Mouse (Mus musculus): ENCODE measurements at regions not wholly inside any gene's neighbourhood (a gene's known extent, or its start where the extent isn't known, plus 50 kb on each side); places are given as distances from the start of the nearest gene placed in this dataset.

DNA sequence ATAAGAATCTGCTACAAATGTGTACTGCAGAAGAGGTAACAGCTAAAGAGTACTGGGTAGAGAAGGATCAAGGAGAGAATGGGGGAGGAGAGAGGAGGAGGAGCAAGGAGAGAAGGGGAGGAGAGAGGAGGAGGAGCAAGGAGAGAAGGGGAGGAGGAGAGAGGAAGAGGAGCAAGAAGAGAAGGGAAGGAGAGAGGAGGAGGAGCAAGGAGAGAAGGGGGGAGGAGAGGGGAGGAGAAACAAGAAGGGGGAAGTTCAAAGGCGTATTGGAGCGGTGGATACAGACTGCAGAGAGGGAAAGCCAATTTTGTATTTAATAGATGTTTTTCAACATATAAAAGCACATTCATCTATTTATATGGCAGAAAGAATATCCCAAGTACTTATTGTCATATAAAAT, 407.6 kb downstream of the Rnd3 start:
- no peak overlapping the region for H3K4me3 ChIP-seq (ENCODE audit: low read depth, low read length)
- H3K27me3 ChIP-seq (ENCODE audit: control insufficient read depth, insufficient read depth, low read length), result no peaks in the 10 kb centered on the region
- H3K4me2 ChIP-seq (ENCODE audit: low read depth, low read length), result no peak overlapping the region
- 91% methylated on average over 2 of the region's 2 CpGs for WGBS
- H3K27ac ChIP-seq (ENCODE audit: low read depth, low read length), result no peak overlapping the region
- H3K36me3 ChIP-seq (ENCODE audit: control insufficient read depth, insufficient read depth, low read length), result no peaks in the 10 kb centered on the region
- no peak for ATAC-seq (ENCODE audit: low read depth)
- H3K4me1 ChIP-seq (ENCODE audit: control insufficient read depth, insufficient read depth, low read length), result peaks cover 11% of the 10 kb centered on the region
- H3K9ac ChIP-seq (replicated peaks; ENCODE audit: low read depth, low read length), result no peak overlapping the region
- H3K9me3 ChIP-seq (ENCODE audit: control insufficient read depth, low read length), result no peaks in the 10 kb centered on the region

DNA sequence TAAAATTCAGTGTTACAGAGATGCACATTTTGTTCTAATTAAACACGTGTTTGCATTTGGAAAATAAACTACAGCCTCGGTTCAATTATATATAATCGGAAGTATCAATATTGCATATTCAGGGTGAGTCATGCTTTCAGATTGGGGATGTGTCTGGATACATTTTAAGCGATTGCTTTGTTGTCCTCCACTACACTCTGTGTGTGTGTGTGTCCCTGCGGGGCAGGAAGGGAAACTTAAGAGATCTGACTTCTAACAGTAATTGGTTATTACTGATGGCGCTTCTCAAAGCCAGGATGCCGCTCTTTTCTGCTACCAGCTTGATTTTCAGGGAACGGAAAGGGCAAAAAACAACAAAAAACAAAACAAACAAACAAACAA, 409.3 kb downstream of the Rnd3 start:
- Histone ChIP-seq H3K27me3 (ENCODE audit: control insufficient read depth, insufficient read depth, low read length) (no peaks in the 10 kb centered on the region), H3K4me1 (ENCODE audit: control insufficient read depth, insufficient read depth, low read length) (peaks cover 14% of the 10 kb centered on the region), H3K9ac (replicated peaks; ENCODE audit: low read depth, low read length) (no peak overlapping the region), H3K9me3 (ENCODE audit: control insufficient read depth, low read length) (no peaks in the 10 kb centered on the region), H3K4me3 (ENCODE audit: low read depth, low read length) (no peak overlapping the region), H3K36me3 (ENCODE audit: control insufficient read depth, insufficient read depth, low read length) (no peaks in the 10 kb centered on the region), H3K4me2 (ENCODE audit: low read depth, low read length) (no peak overlapping the region), H3K27ac (ENCODE audit: low read depth, low read length) (no peak overlapping the region)
- ATAC-seq (ENCODE audit: low read depth), result no peak
- 58% methylated on average over 8 of the region's 8 CpGs for WGBS

- H3K9me3 ChIP-seq (ENCODE audit: control insufficient read depth, low read length), result no peaks in the 10 kb centered on the region
- H3K4me2 ChIP-seq (ENCODE audit: low read depth, low read length), result no peak overlapping the region
- peaks cover 14% of the 10 kb centered on the region for H3K4me1 ChIP-seq (ENCODE audit: control insufficient read depth, insufficient read depth, low read length)
- H3K27me3 ChIP-seq (ENCODE audit: control insufficient read depth, insufficient read depth, low read length), result no peaks in the 10 kb centered on the region
- H3K4me3 ChIP-seq (ENCODE audit: low read depth, low read length), result no peak overlapping the region
- no peak overlapping the region for H3K27ac ChIP-seq (ENCODE audit: low read depth, low read length)
- 0 out of 2 replicates have a peak, but pooled peaks have one; percentile 29 for ATAC-seq (ENCODE audit: low read depth)
- no peaks in the 10 kb centered on the region for H3K36me3 ChIP-seq (ENCODE audit: control insufficient read depth, insufficient read depth, low read length)
- WGBS, result 23% methylated on average over 8 of the region's 8 CpGs
- no peak overlapping the region for H3K9ac ChIP-seq (replicated peaks; ENCODE audit: low read depth, low read length)
Measured at GRCm38 (mm10) chr2:50738936-50739598, 409.8 kb downstream of the Rnd3 start.

- WGBS, result 43% methylated on average over 9 of the region's 9 CpGs
- H3K4me1 ChIP-seq (ENCODE audit: control insufficient read depth, insufficient read depth, low read length), result peaks cover 14% of the 10 kb centered on the region
- no peaks in the 10 kb centered on the region for H3K9me3 ChIP-seq (ENCODE audit: control insufficient read depth, low read length)
- no peak overlapping the region for H3K4me3 ChIP-seq (ENCODE audit: low read depth, low read length)
- no peak overlapping the region for H3K4me2 ChIP-seq (ENCODE audit: low read depth, low read length)
- H3K27me3 ChIP-seq (ENCODE audit: control insufficient read depth, insufficient read depth, low read length), result no peaks in the 10 kb centered on the region
- H3K27ac ChIP-seq (ENCODE audit: low read depth, low read length), result no peak overlapping the region
- no peak overlapping the region for H3K9ac ChIP-seq (replicated peaks; ENCODE audit: low read depth, low read length)
- H3K36me3 ChIP-seq (ENCODE audit: control insufficient read depth, insufficient read depth, low read length), result no peaks in the 10 kb centered on the region
- ATAC-seq (ENCODE audit: low read depth), result no peak
Measured at GRCm38 (mm10) chr2:50737706-50738105, 411.2 kb downstream of the Rnd3 start.

GRCm38 (mm10) chr2:50735029-50735428, 413.9 kb downstream of the Rnd3 start:
- no peaks in the 10 kb centered on the region for H3K36me3 ChIP-seq (ENCODE audit: control insufficient read depth, insufficient read depth, low read length)
- H3K27me3 ChIP-seq (ENCODE audit: control insufficient read depth, insufficient read depth, low read length), result no peaks in the 10 kb centered on the region
- no peak for ATAC-seq (ENCODE audit: low read depth)
- H3K9me3 ChIP-seq (ENCODE audit: control insufficient read depth, low read length), result no peaks in the 10 kb centered on the region
- no peak overlapping the region for H3K27ac ChIP-seq (ENCODE audit: low read depth, low read length)
- no peak overlapping the region for H3K9ac ChIP-seq (replicated peaks; ENCODE audit: low read depth, low read length)
- H3K4me2 ChIP-seq (ENCODE audit: low read depth, low read length), result no peak overlapping the region
- peaks cover 14% of the 10 kb centered on the region for H3K4me1 ChIP-seq (ENCODE audit: control insufficient read depth, insufficient read depth, low read length)
- H3K4me3 ChIP-seq (ENCODE audit: low read depth, low read length), result no peak overlapping the region
- WGBS, result 89% methylated on average over 11 of the region's 11 CpGs

DNA sequence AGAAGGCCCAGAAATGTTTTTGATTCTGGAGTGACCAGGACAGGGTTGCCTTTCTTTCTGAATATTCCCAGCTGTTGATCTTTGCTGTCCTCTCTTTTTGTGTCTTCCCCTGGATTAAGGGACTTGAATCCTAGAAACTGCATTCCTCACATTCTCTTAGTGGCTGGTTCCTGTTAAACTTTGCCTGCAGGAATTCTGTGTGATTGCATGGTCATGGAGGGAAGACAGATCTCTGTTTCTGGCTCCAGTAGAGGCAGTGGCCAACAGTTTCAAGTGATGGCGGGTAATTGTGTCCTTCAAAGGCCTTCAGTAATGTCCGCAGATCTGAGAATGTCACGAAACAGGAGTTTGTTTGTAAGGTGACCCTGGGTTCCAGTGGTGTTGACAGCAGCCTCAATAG, 410.1 kb upstream of the Mmadhc start:
- H3K27ac ChIP-seq (ENCODE audit: low read depth, low read length), result no peak overlapping the region
- H3K4me3 ChIP-seq (ENCODE audit: low read depth, low read length), result no peak overlapping the region
- 73% methylated on average over 3 of the region's 3 CpGs for WGBS
- ATAC-seq (ENCODE audit: low read depth), result no peak
- no peaks in the 10 kb centered on the region for H3K36me3 ChIP-seq (ENCODE audit: control insufficient read depth, insufficient read depth, low read length)
- no peaks in the 10 kb centered on the region for H3K27me3 ChIP-seq (ENCODE audit: control insufficient read depth, insufficient read depth, low read length)
- H3K9me3 ChIP-seq (ENCODE audit: control insufficient read depth, low read length), result no peaks in the 10 kb centered on the region
- no peaks in the 10 kb centered on the region for H3K4me1 ChIP-seq (ENCODE audit: control insufficient read depth, insufficient read depth, low read length)
- no peak overlapping the region for H3K9ac ChIP-seq (replicated peaks; ENCODE audit: low read depth, low read length)
- H3K4me2 ChIP-seq (ENCODE audit: low read depth, low read length), result no peak overlapping the region

GRCm38 (mm10) chr2:50704297-50704696, 407.7 kb upstream of the Mmadhc start:
- H3K4me3 ChIP-seq (ENCODE audit: low read depth, low read length), result no peak overlapping the region
- no peaks in the 10 kb centered on the region for H3K4me1 ChIP-seq (ENCODE audit: control insufficient read depth, insufficient read depth, low read length)
- 50% methylated on average over 3 of the region's 3 CpGs for WGBS
- H3K36me3 ChIP-seq (ENCODE audit: control insufficient read depth, insufficient read depth, low read length), result no peaks in the 10 kb centered on the region
- no peak overlapping the region for H3K4me2 ChIP-seq (ENCODE audit: low read depth, low read length)
- no peak overlapping the region for H3K9ac ChIP-seq (replicated peaks; ENCODE audit: low read depth, low read length)
- ATAC-seq (ENCODE audit: low read depth), result no peak
- H3K27me3 ChIP-seq (ENCODE audit: control insufficient read depth, insufficient read depth, low read length), result no peaks in the 10 kb centered on the region
- H3K27ac ChIP-seq (ENCODE audit: low read depth, low read length), result no peak overlapping the region
- H3K9me3 ChIP-seq (ENCODE audit: control insufficient read depth, low read length), result no peaks in the 10 kb centered on the region

DNA sequence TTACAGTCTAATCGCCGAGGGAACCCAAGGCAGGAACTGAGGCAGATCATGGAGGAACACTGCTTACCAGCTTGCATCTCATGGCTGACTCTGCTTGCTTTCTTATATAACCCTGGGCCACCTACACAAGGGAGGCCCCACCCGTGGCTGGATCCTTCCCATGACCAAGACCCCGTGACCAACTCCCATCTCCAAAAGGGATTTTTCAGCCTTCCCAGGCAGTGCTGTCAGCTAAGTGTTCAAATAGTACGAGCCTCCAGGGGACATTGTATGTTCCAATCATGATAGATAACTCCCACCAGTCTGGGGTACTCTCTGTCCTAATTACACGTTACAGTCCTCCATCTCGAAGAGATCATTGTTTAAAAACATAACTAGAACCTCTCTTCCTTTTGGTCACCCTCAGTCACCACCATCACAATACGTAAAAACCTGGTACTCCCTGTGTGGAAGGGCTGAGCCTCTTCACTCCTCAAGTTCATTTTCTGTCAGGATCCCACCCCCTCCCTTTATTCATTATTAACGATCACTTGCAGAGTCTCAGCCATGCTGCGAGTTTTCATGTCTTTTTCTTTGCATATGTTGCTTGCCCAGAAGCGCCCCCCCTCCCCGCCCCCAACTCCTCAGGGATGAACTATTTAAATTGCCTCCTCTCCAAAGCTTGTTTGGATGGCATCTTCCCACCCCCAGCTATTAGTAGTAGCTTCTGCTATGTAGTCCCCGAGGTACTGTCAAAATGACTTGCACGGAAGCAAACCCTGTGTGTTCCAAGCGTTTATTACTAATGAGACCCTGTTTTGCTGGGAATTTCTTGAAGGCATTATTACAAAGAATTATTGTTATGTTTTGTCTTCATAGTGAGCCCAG, 406.2 kb upstream of the Mmadhc start:
- Histone ChIP-seq H3K4me3 (ENCODE audit: low read depth, low read length) (no peak overlapping the region), H3K9ac (replicated peaks; ENCODE audit: low read depth, low read length) (no peak overlapping the region), H3K36me3 (ENCODE audit: control insufficient read depth, insufficient read depth, low read length) (no peaks in the 10 kb centered on the region), H3K4me2 (ENCODE audit: low read depth, low read length) (no peak overlapping the region), H3K4me1 (ENCODE audit: control insufficient read depth, insufficient read depth, low read length) (no peaks in the 10 kb centered on the region), H3K9me3 (ENCODE audit: control insufficient read depth, low read length) (no peaks in the 10 kb centered on the region), H3K27ac (ENCODE audit: low read depth, low read length) (no peak overlapping the region), H3K27me3 (ENCODE audit: control insufficient read depth, insufficient read depth, low read length) (no peaks in the 10 kb centered on the region; the same call in 1 of the 2 replicates)
- WGBS, result 47% methylated on average over 15 of the region's 15 CpGs
- peak; percentile 83 for ATAC-seq (ENCODE audit: low read depth)

DNA sequence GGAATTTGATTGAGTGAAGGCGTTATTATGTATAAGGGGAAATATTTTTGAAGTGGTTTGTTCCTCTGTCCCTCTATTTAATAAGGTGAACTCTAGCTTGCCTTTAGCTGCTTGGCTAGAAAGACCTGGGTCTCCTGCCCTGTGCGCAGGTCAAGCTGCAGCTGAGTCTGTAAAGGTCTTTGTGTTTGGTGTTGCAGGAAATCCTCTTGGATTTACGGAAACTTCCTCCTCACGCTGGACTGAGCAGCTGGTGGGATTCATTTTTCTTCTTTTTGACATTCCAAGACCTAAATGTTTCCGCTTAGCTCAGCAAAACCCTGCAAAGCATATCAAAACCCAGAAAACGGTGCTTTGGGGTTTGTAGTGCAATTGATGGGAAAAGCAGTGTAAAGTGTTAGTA, 402.2 kb upstream of the Mmadhc start:
- H3K27me3 ChIP-seq (ENCODE audit: control insufficient read depth, insufficient read depth, low read length), result no peaks in the 10 kb centered on the region; the same call in 1 of the 2 replicates

More for the DNA sequence above, 402.2 kb upstream of the Mmadhc start:
- Histone ChIP-seq H3K36me3 (ENCODE audit: control insufficient read depth, insufficient read depth, low read length) (no peaks in the 10 kb centered on the region), H3K9me3 (ENCODE audit: control insufficient read depth, low read length) (no peaks in the 10 kb centered on the region), H3K4me1 (ENCODE audit: control insufficient read depth, insufficient read depth, low read length) (0 out of 2 replicates have a peak, but pooled peaks cover 5% of the 10 kb centered on the region), H3K4me2 (ENCODE audit: low read depth, low read length) (no peak overlapping the region), H3K27ac (ENCODE audit: low read depth, low read length) (no peak overlapping the region), H3K4me3 (ENCODE audit: low read depth, low read length) (no peak overlapping the region), H3K9ac (replicated peaks; ENCODE audit: low read depth, low read length) (no peak overlapping the region)
- 71% methylated on average over 6 of the region's 6 CpGs for WGBS
- no peak for ATAC-seq (ENCODE audit: low read depth)
